Mouse (Mus musculus): ENCODE measurements around the gene Hoxc9. TPM values are rescaled to one million over a fixed set of nuclear protein-coding genes. Genes with fewer than 3 reads are reported as not detected.
A peak's percentile ranks its signal among the peaks of the same experiment; 100 is the strongest.

The Hoxc9 gene
- polyA plus RNA-seq, 1 experiment from 2014 or later: 0.75 TPM

GRCm38 (mm10) chr15:103001370-103001769 is 25.1 kb downstream of the Hoxc9 start:
- Histone ChIP-seq H3K4me1 (replicated peaks; ENCODE audit: control insufficient read depth, insufficient read depth, low read length) (0 out of 2 replicates have a peak, but pooled peaks cover 4% of the 10 kb centered on the region), H3K9me3 (ENCODE audit: control insufficient read depth, low read length) (no peaks in the 10 kb centered on the region), H3K4me2 (replicated peaks) (no peak overlapping the region), H3K36me3 (replicated peaks; ENCODE audit: control insufficient read depth, insufficient read depth) (no peaks in the 10 kb centered on the region), H3K27ac (no peak overlapping the region), H3K4me3 (replicated peaks; ENCODE audit: low read length) (no peak overlapping the region), H3K9ac (no peak overlapping the region), H3K27me3 (ENCODE audit: control insufficient read depth, insufficient read depth, low read length) (peaks cover 100% of the 10 kb centered on the region)
- no peak for DNase-seq (ENCODE audit: low spot score)
- 19% methylated on average over 2 of the region's 2 CpGs for WGBS
- no peak for ATAC-seq (ENCODE audit: low FRiP score)

- Histone ChIP-seq H3K9me3 (ENCODE audit: control insufficient read depth, low read length) (no peaks in the 10 kb centered on the region), H3K36me3 (replicated peaks; ENCODE audit: control insufficient read depth, insufficient read depth) (no peaks in the 10 kb centered on the region), H3K27ac (no peak overlapping the region), H3K4me2 (replicated peaks) (no peak overlapping the region), H3K27me3 (ENCODE audit: control insufficient read depth, insufficient read depth, low read length) (peaks cover 100% of the 10 kb centered on the region), H3K4me1 (replicated peaks; ENCODE audit: control insufficient read depth, insufficient read depth, low read length) (0 out of 2 replicates have a peak, but pooled peaks cover 4% of the 10 kb centered on the region), H3K9ac (no peak overlapping the region), H3K4me3 (replicated peaks; ENCODE audit: low read length) (no peak overlapping the region)
- no peak for ATAC-seq (ENCODE audit: low FRiP score)
- DNase-seq (ENCODE audit: low spot score): no peak
- 4% methylated on average over 4 of the region's 4 CpGs for WGBS
Observed at GRCm38 (mm10) chr15:103002156-103002555, 25.9 kb downstream of the Hoxc9 start.

GRCm38 (mm10) chr15:103002821-103003448 is 26.7 kb downstream of the Hoxc9 start:
- Histone ChIP-seq H3K36me3 (replicated peaks; ENCODE audit: control insufficient read depth, insufficient read depth) (no peaks in the 10 kb centered on the region), H3K27ac (no peak overlapping the region), H3K4me1 (replicated peaks; ENCODE audit: control insufficient read depth, insufficient read depth, low read length) (0 out of 2 replicates have a peak, but pooled peaks cover 4% of the 10 kb centered on the region), H3K9me3 (ENCODE audit: control insufficient read depth, low read length) (no peaks in the 10 kb centered on the region), H3K4me3 (replicated peaks; ENCODE audit: low read length) (no peak overlapping the region), H3K4me2 (replicated peaks) (no peak overlapping the region), H3K27me3 (ENCODE audit: control insufficient read depth, insufficient read depth, low read length) (peaks cover 100% of the 10 kb centered on the region), H3K9ac (no peak overlapping the region)
- no peak for DNase-seq (ENCODE audit: low spot score)
- ATAC-seq (ENCODE audit: low FRiP score): no peak
- WGBS: 4% methylated on average over 13 of the region's 13 CpGs

- Histone ChIP-seq H3K27ac (no peak overlapping the region), H3K36me3 (replicated peaks; ENCODE audit: control insufficient read depth, insufficient read depth) (no peaks in the 10 kb centered on the region), H3K4me2 (replicated peaks) (no peak overlapping the region), H3K9me3 (ENCODE audit: control insufficient read depth, low read length) (no peaks in the 10 kb centered on the region), H3K4me1 (replicated peaks; ENCODE audit: control insufficient read depth, insufficient read depth, low read length) (no peaks in the 10 kb centered on the region), H3K27me3 (ENCODE audit: control insufficient read depth, insufficient read depth, low read length) (peaks cover 100% of the 10 kb centered on the region), H3K4me3 (replicated peaks; ENCODE audit: low read length) (no peak overlapping the region), H3K9ac (no peak overlapping the region)
- no peak for ATAC-seq (ENCODE audit: low FRiP score)
- under 1% methylated on average over 17 of the region's 17 CpGs for WGBS
- no peak for DNase-seq (ENCODE audit: low spot score)
Observed at GRCm38 (mm10) chr15:103005308-103005707, 29.1 kb downstream of the Hoxc9 start.

GRCm38 (mm10) chr15:103005797-103006196 is 29.6 kb downstream of the Hoxc9 start:
- peaks cover 100% of the 10 kb centered on the region for H3K27me3 ChIP-seq (ENCODE audit: control insufficient read depth, insufficient read depth, low read length)
- H3K9me3 ChIP-seq (ENCODE audit: control insufficient read depth, low read length): no peaks in the 10 kb centered on the region
- 3% methylated on average over 5 of the region's 5 CpGs for WGBS
- ATAC-seq (ENCODE audit: low FRiP score) (no peak), DNase-seq (ENCODE audit: low spot score) (no peak)
- no peak overlapping the region for H3K4me2 ChIP-seq (replicated peaks)
- H3K4me1 ChIP-seq (replicated peaks; ENCODE audit: control insufficient read depth, insufficient read depth, low read length): no peaks in the 10 kb centered on the region
- H3K36me3 ChIP-seq (replicated peaks; ENCODE audit: control insufficient read depth, insufficient read depth): no peaks in the 10 kb centered on the region
- no peak overlapping the region for H3K27ac ChIP-seq
- H3K4me3 ChIP-seq (replicated peaks; ENCODE audit: low read length): no peak overlapping the region
- H3K9ac ChIP-seq: no peak overlapping the region

- peaks cover 100% of the 10 kb centered on the region for H3K27me3 ChIP-seq (ENCODE audit: control insufficient read depth, insufficient read depth, low read length)
- 4% methylated on average over 1 of the region's 1 CpGs for WGBS
- no peaks in the 10 kb centered on the region for H3K4me1 ChIP-seq (replicated peaks; ENCODE audit: control insufficient read depth, insufficient read depth, low read length)
- no peak overlapping the region for H3K4me3 ChIP-seq (replicated peaks; ENCODE audit: low read length)
- H3K9ac ChIP-seq: no peak overlapping the region
- DNase-seq (ENCODE audit: low spot score) (no peak), ATAC-seq (ENCODE audit: low FRiP score) (no peak)
- H3K27ac ChIP-seq: no peak overlapping the region
- no peaks in the 10 kb centered on the region for H3K9me3 ChIP-seq (ENCODE audit: control insufficient read depth, low read length)
- no peaks in the 10 kb centered on the region for H3K36me3 ChIP-seq (replicated peaks; ENCODE audit: control insufficient read depth, insufficient read depth)
- H3K4me2 ChIP-seq (replicated peaks): no peak overlapping the region
Observed at GRCm38 (mm10) chr15:103006326-103006725, 30.1 kb downstream of the Hoxc9 start.

- no peak overlapping the region for H3K27ac ChIP-seq
- H3K4me3 ChIP-seq (replicated peaks; ENCODE audit: low read length): peak overlapping the region; percentile 22
- H3K9ac ChIP-seq: peak overlapping the region; percentile 37; the same call in 1 of the 2 replicates
- H3K4me2 ChIP-seq (replicated peaks): peak overlapping the region; percentile 30
- DNase-seq (ENCODE audit: low spot score) (no peak), ATAC-seq (ENCODE audit: low FRiP score) (no peak)
- no peaks in the 10 kb centered on the region for H3K36me3 ChIP-seq (replicated peaks; ENCODE audit: control insufficient read depth, insufficient read depth)
- no peaks in the 10 kb centered on the region for H3K9me3 ChIP-seq (ENCODE audit: control insufficient read depth, low read length)
- WGBS: 2% methylated on average over 27 of the region's 27 CpGs
- peaks cover 98% of the 10 kb centered on the region for H3K27me3 ChIP-seq (ENCODE audit: control insufficient read depth, insufficient read depth, low read length)
- H3K4me1 ChIP-seq (replicated peaks; ENCODE audit: control insufficient read depth, insufficient read depth, low read length): 0 out of 2 replicates have a peak, but pooled peaks cover 4% of the 10 kb centered on the region
Observed at GRCm38 (mm10) chr15:103009265-103010111, 33.2 kb downstream of the Hoxc9 start.

GRCm38 (mm10) chr15:103010112-103010846 is 34.0 kb downstream of the Hoxc9 start:
- Histone ChIP-seq H3K4me1 (replicated peaks; ENCODE audit: control insufficient read depth, insufficient read depth, low read length) (0 out of 2 replicates have a peak, but pooled peaks cover 4% of the 10 kb centered on the region), H3K4me2 (replicated peaks) (peak overlapping the region; percentile 30), H3K27ac (no peak overlapping the region; the same call in 1 of the 2 replicates), H3K9me3 (ENCODE audit: control insufficient read depth, low read length) (no peaks in the 10 kb centered on the region), H3K36me3 (replicated peaks; ENCODE audit: control insufficient read depth, insufficient read depth) (no peaks in the 10 kb centered on the region), H3K27me3 (ENCODE audit: control insufficient read depth, insufficient read depth, low read length) (peaks cover 98% of the 10 kb centered on the region), H3K4me3 (replicated peaks; ENCODE audit: low read length) (peak overlapping the region; percentile 22), H3K9ac (peak overlapping the region; percentile 37; the same call in 1 of the 2 replicates)
- DNase-seq (ENCODE audit: low spot score): no peak
- ATAC-seq (ENCODE audit: low FRiP score): no peak
- 2% methylated on average over 31 of the region's 31 CpGs for WGBS
